Mouse (Mus musculus) embryonic facial prominence, embryonic 15.5 days (tissue): ENCODE results near the gene A030005K14Rik. TPM values are rescaled to one million over a fixed set of nuclear protein-coding genes. Genes with fewer than 3 reads are reported as not detected.

Experiments
- ATAC-seq: fragments of 200-750 bp; cut with Nextera tagmentation; 2 replicates; pipeline ENCODE4 v1.8.0; 2017; ENCODE audit warnings: low read depth, moderate TSS enrichment; ENCODE audit not compliant: insufficient number of reproducible peaks, low FRiP score, low TSS enrichment
- H3K27ac ChIP-seq: fragments of 300-500 bp; sonication (generic); replicated peaks from 2 replicates; pipeline ENCODE4 v1.5.1; 2015; ENCODE audit warnings: mild to moderate bottlenecking, inconsistent platforms
- H3K27me3 ChIP-seq: fragments of 300-500 bp; sonication (generic); 2 replicates; pipeline ENCODE4 v1.6.1; 2015; ENCODE audit warnings: inconsistent platforms
- H3K36me3 ChIP-seq: fragments of 300-500 bp; sonication (generic); 2 replicates; pipeline ENCODE4 v1.6.1; 2015; ENCODE audit warnings: mild to moderate bottlenecking, inconsistent platforms
- H3K4me1 ChIP-seq: fragments of 300-500 bp; sonication (generic); 2 replicates; pipeline ENCODE4 v1.6.1; 2015; ENCODE audit warnings: inconsistent platforms
- H3K4me2 ChIP-seq: fragments of 300-500 bp; sonication (generic); replicated peaks from 2 replicates; pipeline ENCODE4 v1.6.1; 2015; ENCODE audit warnings: mild to moderate bottlenecking, inconsistent platforms
- H3K4me3 ChIP-seq: fragments of 300-500 bp; sonication (generic); replicated peaks from 2 replicates; pipeline ENCODE4 v1.5.1; 2015; ENCODE audit warnings: mild to moderate bottlenecking, inconsistent platforms
- H3K9ac ChIP-seq: fragments of 300-500 bp; sonication (generic); 2 replicates; pipeline ENCODE4 v1.6.1; 2015; ENCODE audit warnings: inconsistent platforms
- H3K9me3 ChIP-seq: fragments of 300-500 bp; sonication (generic); replicated peaks from 2 replicates; pipeline ENCODE4 v1.6.1; 2016; ENCODE audit warnings: inconsistent platforms
- WGBS: fragments of 180-500 bp; shearing (Covaris S2); methylation state at CpG from one replicate; pipeline ENCODE4 v1.1.7; 2015; 5-methylcytosine and 5-hydroxymethylcytosine counted together
- polyA plus RNA-seq: library from polyadenylated mRNA; unstranded; fragments of >200 nt; fragmentation: Nextera tagmentation; extraction: Ambion mirVana; gene quantifications from 2 replicates; pipeline ENCODE4 v1.2.1, GENCODE M21; 2015

A030005K14Rik gene
- polyA plus RNA-seq, 1 experiment from 2014 or later: 2.3 TPM

GRCm38 (mm10) chr1:83075526-83076189, 16.5 kb upstream of the A030005K14Rik start:
- Histone ChIP-seq H3K4me3 (peak overlapping the region; percentile 29), H3K36me3 (no peaks in the 10 kb centered on the region), H3K4me2 (peak overlapping the region; percentile 38)

GRCm38 (mm10) chr1:83067205-83067604, 8.0 kb upstream of the A030005K14Rik start:
- Histone ChIP-seq H3K9ac (no peak overlapping the region), H3K27me3 (no peaks in the 10 kb centered on the region), H3K27ac (no peak overlapping the region), H3K4me2 (no peak overlapping the region), H3K36me3 (no peaks in the 10 kb centered on the region), H3K4me1 (no peaks in the 10 kb centered on the region), H3K4me3 (no peak overlapping the region), H3K9me3 (no peaks in the 10 kb centered on the region)
- ATAC-seq: no peak
- 77% methylated on average over 10 of the region's 10 CpGs for WGBS

More at GRCm38 (mm10) chr1:83075526-83076189, 16.5 kb upstream of the A030005K14Rik start:
- whole genome bisulfite sequencing: 40% methylated on average over 15 of the region's 15 CpGs
- Histone ChIP-seq H3K27me3 (no peaks in the 10 kb centered on the region), H3K9me3 (no peaks in the 10 kb centered on the region), H3K9ac (peak overlapping the region; percentile 4; the same call in 1 of the 2 replicates), H3K27ac (no peak overlapping the region), H3K4me1 (no peaks in the 10 kb centered on the region)
- ATAC-seq: no peak

DNA sequence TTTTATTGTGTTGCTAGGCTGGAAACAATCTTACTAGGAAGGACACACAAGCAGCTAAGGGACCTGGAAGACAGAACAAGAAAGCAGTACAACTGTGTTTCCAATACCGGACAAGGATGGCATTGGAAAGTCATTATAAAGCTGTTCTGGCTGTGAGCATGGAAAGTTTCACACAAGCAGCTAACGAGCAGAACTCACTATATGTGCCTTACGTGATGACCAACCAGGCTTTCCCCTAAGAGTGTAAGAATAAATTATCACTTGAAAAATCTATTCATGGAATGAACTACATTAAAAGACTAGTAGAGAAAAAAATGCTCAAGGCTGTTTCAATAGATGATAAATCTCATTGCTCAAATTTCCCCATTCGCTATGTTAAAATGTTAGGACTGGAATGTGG, 7.4 kb upstream of the A030005K14Rik start:
- Histone ChIP-seq H3K27me3 (no peaks in the 10 kb centered on the region), H3K4me1 (no peaks in the 10 kb centered on the region), H3K4me3 (no peak overlapping the region), H3K36me3 (no peaks in the 10 kb centered on the region), H3K27ac (no peak overlapping the region), H3K9me3 (no peaks in the 10 kb centered on the region), H3K9ac (no peak overlapping the region), H3K4me2 (no peak overlapping the region)
- 80% methylated on average over 4 of the region's 4 CpGs for WGBS
- ATAC-seq: no peak

DNA sequence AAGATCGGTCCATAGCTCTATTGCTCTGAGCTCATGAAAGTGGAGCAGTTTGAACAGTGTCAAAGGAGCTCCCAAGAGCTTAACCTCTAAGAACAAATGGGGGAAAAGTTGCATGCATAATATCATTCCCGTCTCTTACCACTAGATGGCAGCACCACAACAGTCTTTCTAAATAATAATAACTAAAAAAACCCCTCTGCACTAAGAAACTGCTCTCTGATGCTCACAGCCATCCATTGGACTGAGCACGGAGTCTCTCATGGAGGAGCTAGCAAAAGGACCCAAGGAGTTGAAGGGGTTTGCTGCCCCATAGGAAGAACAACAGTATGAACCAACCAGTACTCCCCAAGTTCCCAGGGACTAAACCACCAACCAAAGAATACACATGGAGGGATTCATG, 5.7 kb upstream of the A030005K14Rik start:
- H3K4me3 ChIP-seq: no peak overlapping the region
- WGBS: 22% methylated on average over 3 of the region's 3 CpGs
- no peaks in the 10 kb centered on the region for H3K27me3 ChIP-seq
- no peaks in the 10 kb centered on the region for H3K36me3 ChIP-seq
- no peaks in the 10 kb centered on the region for H3K9me3 ChIP-seq
- H3K27ac ChIP-seq: no peak overlapping the region
- H3K4me2 ChIP-seq: no peak overlapping the region
- ATAC-seq: no peak
- H3K9ac ChIP-seq: no peak overlapping the region
- H3K4me1 ChIP-seq: no peaks in the 10 kb centered on the region

DNA sequence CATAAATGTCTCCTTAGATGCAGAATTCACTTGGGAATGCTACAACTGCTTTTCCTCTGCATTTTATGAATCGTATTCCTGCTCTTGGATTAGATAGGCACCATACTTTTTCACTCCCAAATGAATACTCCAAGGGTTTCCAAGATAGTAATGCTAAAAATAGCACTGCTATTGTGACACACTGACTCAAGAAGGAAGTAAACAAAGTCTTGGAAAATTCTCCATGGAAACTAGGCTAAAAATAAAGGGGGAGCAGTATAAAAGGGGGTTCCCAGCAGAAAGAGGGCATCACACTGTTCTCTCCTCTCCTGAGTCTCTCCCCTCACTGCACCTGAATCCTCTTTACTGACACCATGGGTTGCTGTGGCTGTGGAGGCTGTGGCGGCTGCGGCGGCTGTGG, 1.5 kb upstream of the A030005K14Rik start, which contains the start of gene Krtap28-13:
Gene Krtap28-13, plus strand, starts transcription at position 288 of the 400 bp plus-strand sequence.
- WGBS: 88% methylated on average over 4 of the region's 4 CpGs
- no peak within 1 kb of the TSS for H3K9ac ChIP-seq
- no peaks in the 10 kb centered on the region for H3K27me3 ChIP-seq
- H3K9me3 ChIP-seq: no peaks in the 10 kb centered on the region
- no peak for ATAC-seq
- H3K36me3 ChIP-seq: no peaks in the 10 kb centered on the region
- no peak within 1 kb of the TSS for H3K27ac ChIP-seq
- H3K4me3 ChIP-seq: no peak within 1 kb of the TSS
- H3K4me1 ChIP-seq: no peaks in the 10 kb centered on the region
- H3K4me2 ChIP-seq: no peak within 1 kb of the TSS

- ATAC-seq: no peak
- Histone ChIP-seq H3K9ac (no peak overlapping the region), H3K4me1 (no peaks in the 10 kb centered on the region), H3K4me2 (no peak overlapping the region), H3K9me3 (no peaks in the 10 kb centered on the region), H3K36me3 (no peaks in the 10 kb centered on the region), H3K4me3 (no peak overlapping the region), H3K27ac (no peak overlapping the region), H3K27me3 (no peaks in the 10 kb centered on the region)
- 33% methylated on average over 1 of the region's 1 CpGs for WGBS
These were observed 697 bp downstream of the A030005K14Rik start for GRCm38 (mm10) chr1:83058481-83058880.

DNA sequence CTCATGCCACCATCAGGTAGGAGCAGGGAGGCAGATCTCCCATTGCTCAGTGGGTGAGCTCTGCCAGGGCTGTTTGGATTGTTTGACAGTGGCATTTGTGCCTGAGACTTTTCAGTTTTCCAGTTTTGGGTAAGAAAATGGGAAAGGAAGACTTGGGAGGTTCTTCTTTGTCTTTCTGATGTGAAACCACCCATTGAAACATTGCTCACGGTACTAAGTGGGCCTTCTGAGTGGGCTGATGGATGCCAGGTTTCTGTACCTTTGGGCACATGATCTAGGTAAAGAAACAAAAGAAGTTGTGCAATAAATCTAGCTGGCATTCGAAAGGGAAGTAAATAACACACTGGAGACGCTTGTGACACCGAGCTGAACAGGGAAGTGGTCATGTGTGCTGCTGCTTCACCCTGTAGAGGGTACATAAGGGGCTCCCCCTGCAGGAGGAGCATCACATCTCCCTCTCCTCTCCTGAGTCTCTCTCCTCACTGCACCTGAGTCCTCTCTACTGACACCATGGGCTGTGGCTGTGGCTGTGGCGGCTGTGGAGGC, 14.2 kb downstream of the A030005K14Rik start, which contains the start of gene Gm47969:
Gene Gm47969, plus strand, starts transcription at position 51 of the 546 bp plus-strand sequence.
- no peak within 1 kb of the TSS for H3K4me3 ChIP-seq
- no peaks in the 10 kb centered on the region for H3K4me1 ChIP-seq
- ATAC-seq: no peak
- no peaks in the 10 kb centered on the region for H3K27me3 ChIP-seq
- H3K4me2 ChIP-seq: no peak within 1 kb of the TSS
- WGBS: 73% methylated on average over 5 of the region's 5 CpGs
- H3K27ac ChIP-seq: no peak within 1 kb of the TSS
- H3K36me3 ChIP-seq: no peaks in the 10 kb centered on the region
- H3K9me3 ChIP-seq: no peaks in the 10 kb centered on the region
- H3K9ac ChIP-seq: no peak within 1 kb of the TSS

- no peak for ATAC-seq
- Histone ChIP-seq H3K4me1 (0 out of 2 replicates have a peak, but pooled peaks cover 4% of the 10 kb centered on the region), H3K9ac (no peak within 1 kb of the TSS), H3K27ac (no peak within 1 kb of the TSS), H3K9me3 (no peaks in the 10 kb centered on the region), H3K4me3 (no peak within 1 kb of the TSS), H3K4me2 (no peak within 1 kb of the TSS), H3K27me3 (no peaks in the 10 kb centered on the region), H3K36me3 (no peaks in the 10 kb centered on the region)
- WGBS: 86% methylated on average over 2 of the region's 2 CpGs
These were observed 16.8 kb downstream of the A030005K14Rik start, which contains the start of gene Krtap28-10 for GRCm38 (mm10) chr1:83042380-83042779. Gene Krtap28-10 (minus strand): TSS chr1:83042480.

- Histone ChIP-seq H3K4me2 (no peak overlapping the region), H3K9ac (no peak overlapping the region), H3K36me3 (no peaks in the 10 kb centered on the region), H3K4me3 (no peak overlapping the region), H3K4me1 (0 out of 2 replicates have a peak, but pooled peaks cover 4% of the 10 kb centered on the region), H3K27ac (no peak overlapping the region), H3K27me3 (no peaks in the 10 kb centered on the region), H3K9me3 (no peaks in the 10 kb centered on the region)
- 72% methylated on average over 4 of the region's 4 CpGs for WGBS
- no peak for ATAC-seq
These were observed 20.1 kb downstream of the A030005K14Rik start for GRCm38 (mm10) chr1:83039080-83039479.

GRCm38 (mm10) chr1:83038109-83038672, 21.0 kb downstream of the A030005K14Rik start, which contains the start of gene Slc19a3:
Gene Slc19a3 (minus strand): TSS chr1:83038448.
- H3K4me2 ChIP-seq: peak within 1 kb of the TSS; percentile 54
- H3K27me3 ChIP-seq: no peaks in the 10 kb centered on the region
- 0 out of 2 replicates have a peak, but pooled peaks cover 4% of the 10 kb centered on the region for H3K4me1 ChIP-seq
- peak; percentile 86; the same call in 1 of the 2 replicates for ATAC-seq
- WGBS: 0% methylated on average over 25 of the region's 25 CpGs
- H3K36me3 ChIP-seq: no peaks in the 10 kb centered on the region
- H3K4me3 ChIP-seq: peak within 1 kb of the TSS; percentile 49
- H3K9me3 ChIP-seq: no peaks in the 10 kb centered on the region
- H3K27ac ChIP-seq: peak within 1 kb of the TSS; percentile 13
- peak within 1 kb of the TSS; percentile 28 for H3K9ac ChIP-seq

GRCm38 (mm10) chr1:83036892-83037667, 22.1 kb downstream of the A030005K14Rik start:
- no peak overlapping the region for H3K9ac ChIP-seq
- no peaks in the 10 kb centered on the region for H3K9me3 ChIP-seq
- no peaks in the 10 kb centered on the region for H3K27me3 ChIP-seq
- 0 out of 2 replicates have a peak, but pooled peaks cover 4% of the 10 kb centered on the region for H3K4me1 ChIP-seq
- 60% methylated on average over 11 of the region's 11 CpGs for WGBS
- peak overlapping the region; percentile 54 for H3K4me2 ChIP-seq
- peak overlapping the region; percentile 49 for H3K4me3 ChIP-seq
- no peak overlapping the region; the same call in 1 of the 2 replicates for H3K27ac ChIP-seq
- H3K36me3 ChIP-seq: no peaks in the 10 kb centered on the region
- no peak for ATAC-seq
